Mouse (Mus musculus) heart, adult 2 months (tissue): ENCODE data around the gene Rhox2e.
"Not testable (repeated sequence)": the region's sequence is repeated elsewhere in the genome, so short reads cannot be mapped to it uniquely, and the experiment has no call there.

Experiments
- CTCF ChIP-seq: fragments of 200-600 bp; IDR thresholded peaks from 2 replicates; pipeline ENCODE4 v1.8.1; 2022; ENCODE audit warnings: antibody characterized with exemption, mild to moderate bottlenecking, moderate library complexity
- POLR2A ChIP-seq: fragments of 200-500 bp; IDR thresholded peaks from 2 replicates; pipeline ENCODE4 v1.6.1; 2011; ENCODE audit warnings: mild to moderate bottlenecking, low read depth, low read length, control low read depth; ENCODE audit not compliant: insufficient read depth

DNA sequence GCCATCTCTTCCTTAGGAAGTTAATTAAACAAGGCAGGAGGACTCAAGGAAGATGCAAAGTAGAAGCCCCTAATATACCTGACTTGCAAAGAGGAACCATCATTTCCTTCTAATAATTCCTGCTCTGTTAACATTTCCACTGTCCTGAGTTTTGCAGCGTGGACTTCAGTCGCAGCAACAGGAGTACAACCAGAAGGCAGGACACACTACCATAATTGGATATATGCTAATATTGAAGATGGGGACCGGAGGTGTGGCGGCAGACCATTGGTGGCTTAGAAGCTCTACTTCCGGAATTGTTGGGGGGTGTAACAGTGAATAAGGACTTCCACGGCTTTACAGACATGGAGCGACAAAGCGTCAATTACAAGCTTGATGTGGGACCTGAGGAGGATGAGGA is at the start of gene Rhox2e:
- not testable (repeated sequence) for TF ChIP-seq POLR2A, CTCF
